Mouse (Mus musculus) lung, postnatal 25 days (tissue): ENCODE results near the gene Vps11.
"Not testable (repeated sequence)": the region's sequence is repeated elsewhere in the genome, so short reads cannot be mapped to it uniquely, and the experiment has no call there.

Source experiments
- DNase-seq: peaks from one replicate; pipeline ENCODE4 v3.0.0; 2022; ENCODE audit warnings: low spot score

Gene Vps11

DNA sequence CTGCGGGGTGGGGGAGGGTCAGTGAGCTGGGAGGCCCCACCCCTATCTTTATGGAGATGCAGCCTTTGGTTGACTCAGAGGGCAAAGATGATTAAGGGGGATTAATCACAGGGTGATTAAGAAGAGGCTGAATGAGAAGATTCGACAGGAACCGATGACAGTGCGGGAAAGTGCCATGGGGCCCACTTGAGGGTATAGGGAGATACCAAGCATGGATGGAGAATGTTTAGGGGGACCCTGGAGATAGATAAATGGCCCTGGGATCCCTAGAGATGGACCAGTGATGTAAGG, 47.3 kb downstream of the Vps11 start:
- no peak for DNase-seq

DNA sequence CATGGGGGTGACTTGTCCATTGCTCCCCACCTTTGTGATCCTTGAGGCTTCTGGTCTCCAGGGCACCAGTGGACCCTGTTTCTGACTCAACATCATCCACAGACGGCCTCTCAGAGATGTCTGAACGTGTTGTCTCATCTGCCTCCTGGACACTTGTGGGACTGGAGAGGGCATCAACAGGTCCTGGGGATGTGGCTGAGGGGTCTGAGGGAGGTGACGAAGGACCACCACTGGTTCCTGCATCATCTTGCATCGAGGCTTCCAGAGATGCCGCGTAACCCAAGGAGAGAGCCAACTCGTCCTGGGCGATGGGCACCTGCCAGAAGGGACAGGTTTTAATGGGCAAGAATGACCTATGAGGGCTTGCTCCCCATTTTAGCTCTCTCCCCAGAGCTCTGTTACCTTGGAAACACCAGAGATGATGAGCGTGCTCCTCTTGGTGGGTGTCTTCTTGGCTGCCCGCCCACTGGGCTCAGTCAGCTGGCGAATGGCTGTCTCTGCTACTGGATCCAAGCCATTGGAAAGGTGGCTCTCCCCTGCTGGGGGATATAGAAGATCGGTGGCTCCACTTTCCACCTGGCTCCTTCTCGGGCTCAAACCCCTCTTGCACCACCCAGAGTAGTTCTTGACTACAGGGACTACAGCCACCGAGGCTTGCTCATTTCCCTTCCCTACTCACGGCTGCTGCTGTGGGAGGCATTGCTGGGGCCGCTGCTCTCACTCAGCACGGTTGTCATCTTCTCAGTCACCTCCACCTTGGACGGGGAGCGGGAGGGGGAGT, 47.8 kb downstream of the Vps11 start:
- no peak for DNase-seq

DNA sequence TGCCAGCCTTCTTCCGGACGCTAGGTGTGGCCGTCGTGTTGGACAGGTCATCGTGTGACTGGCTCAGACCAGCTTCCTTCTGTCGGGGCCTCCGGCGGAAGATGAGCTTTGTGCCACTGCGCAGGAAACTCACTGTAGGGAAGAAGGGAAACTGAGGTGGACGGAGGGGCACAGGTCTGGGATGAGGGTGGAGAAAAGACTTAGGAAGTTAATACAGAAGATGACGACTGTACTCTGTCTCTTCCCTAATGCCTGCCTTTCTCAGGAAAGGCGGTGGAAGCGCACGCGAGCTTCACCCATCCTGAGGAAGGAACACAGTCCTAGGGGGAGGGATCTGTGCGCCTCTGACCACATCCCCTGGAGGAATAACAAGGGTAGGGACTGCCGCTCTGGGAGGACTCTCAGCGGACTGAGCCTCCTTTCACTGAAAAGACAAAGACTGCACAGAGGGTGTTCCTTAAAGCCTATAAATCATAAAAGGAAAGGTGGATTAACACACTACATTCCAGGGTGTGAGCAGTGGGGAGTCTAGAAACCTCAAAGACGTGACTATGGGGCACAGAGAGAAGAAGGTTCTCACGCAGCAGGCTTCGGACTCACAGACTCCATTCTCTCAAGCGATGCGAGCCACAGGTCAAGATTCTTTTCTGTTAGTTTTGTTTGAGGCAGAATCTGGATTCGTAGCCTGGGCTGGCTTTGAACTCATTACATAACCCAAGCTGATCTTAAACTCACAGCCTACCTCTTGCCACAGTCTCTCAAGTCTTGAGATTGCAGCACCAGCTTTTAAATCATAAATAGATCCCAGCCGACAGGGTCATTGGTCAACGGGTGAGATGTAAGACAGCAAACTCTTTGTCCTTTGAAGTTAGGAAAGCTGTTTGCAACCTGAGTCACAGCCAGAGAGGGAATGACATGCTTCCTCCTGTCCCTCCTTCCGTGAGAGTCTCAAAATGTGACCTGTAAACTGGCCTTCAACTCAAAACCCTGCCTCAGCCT, 50.0 kb downstream of the Vps11 start:
- DNase-seq = peak; percentile 60

DNA sequence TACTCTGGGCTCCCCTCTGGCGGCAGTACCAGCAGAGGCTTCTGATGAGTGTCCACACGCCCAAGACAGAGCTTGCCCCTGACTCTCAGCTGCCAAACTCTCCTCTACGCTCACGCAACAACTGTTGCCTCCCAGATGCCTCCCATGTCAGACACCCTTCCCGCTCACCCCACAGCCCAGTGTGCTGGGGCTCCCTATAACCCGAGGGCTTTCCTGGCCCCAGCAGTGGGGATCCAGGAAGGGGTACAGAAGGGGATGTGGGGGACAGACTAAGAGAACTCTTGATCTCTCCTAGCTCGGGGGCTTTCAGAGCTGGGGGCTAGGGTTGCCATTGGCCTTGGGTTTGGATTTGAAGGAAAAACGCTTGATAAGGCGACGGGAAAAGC, 50.7 kb downstream of the Vps11 start:
- no peak for DNase-seq

DNA sequence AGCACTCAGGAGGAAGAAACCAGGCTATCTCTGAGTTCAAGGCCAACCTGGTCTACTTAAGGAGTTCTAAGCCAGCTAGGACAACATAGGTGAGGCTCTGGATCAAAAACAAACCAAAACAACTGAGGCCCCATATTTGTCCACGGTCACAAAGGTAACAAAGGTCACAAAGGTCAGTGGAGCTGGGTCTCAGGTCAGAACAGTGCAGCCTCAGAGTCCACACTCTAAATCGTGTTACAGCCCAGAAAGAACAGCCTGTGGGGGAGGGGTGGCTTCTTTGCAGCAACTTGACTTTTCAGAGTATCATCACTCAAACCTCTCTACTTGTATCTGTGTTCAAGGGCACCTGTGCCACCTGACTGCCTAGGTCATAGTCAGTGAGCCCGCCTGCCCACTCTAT, 51.7 kb downstream of the Vps11 start:
- no peak for DNase-seq

DNA sequence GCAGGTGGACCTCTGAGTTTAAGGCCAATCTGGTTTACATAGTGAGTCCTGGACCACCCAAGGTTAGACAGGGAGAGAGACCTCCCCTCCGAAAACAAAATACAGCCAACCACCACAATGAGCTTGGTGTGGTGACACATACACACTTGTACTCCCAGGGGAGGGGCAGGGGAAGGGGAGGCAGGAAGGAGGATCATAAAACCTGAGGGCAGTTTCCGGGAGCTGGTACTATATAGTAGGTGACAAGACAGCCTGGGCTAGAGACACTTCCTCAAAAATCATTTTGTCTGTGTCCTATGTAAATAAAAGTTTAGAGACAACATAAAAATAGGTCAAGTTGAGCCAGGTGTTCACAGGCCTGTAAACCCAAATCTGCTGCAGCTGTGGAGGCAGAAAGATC, 54.2 kb downstream of the Vps11 start:
- no peak for DNase-seq

DNA sequence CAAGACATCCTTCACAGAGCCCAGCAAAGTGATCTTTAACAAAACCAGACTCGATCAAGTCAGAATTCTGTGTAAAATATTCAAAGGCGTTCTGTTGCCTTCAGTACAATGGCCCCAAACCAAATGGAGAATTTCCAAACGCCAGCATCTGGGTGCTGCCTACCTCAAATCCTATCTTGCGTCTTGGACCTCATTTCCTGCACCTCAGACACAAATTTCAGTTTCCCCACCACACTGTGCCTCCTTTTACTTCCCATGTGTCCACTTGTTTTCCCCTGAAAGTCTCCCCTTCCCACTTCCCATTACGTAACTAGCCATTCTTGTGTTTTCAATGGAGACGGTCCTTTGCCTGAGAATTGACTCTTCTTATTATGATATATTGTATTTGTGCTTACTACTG, 54.9 kb downstream of the Vps11 start:
- no peak for DNase-seq

DNA sequence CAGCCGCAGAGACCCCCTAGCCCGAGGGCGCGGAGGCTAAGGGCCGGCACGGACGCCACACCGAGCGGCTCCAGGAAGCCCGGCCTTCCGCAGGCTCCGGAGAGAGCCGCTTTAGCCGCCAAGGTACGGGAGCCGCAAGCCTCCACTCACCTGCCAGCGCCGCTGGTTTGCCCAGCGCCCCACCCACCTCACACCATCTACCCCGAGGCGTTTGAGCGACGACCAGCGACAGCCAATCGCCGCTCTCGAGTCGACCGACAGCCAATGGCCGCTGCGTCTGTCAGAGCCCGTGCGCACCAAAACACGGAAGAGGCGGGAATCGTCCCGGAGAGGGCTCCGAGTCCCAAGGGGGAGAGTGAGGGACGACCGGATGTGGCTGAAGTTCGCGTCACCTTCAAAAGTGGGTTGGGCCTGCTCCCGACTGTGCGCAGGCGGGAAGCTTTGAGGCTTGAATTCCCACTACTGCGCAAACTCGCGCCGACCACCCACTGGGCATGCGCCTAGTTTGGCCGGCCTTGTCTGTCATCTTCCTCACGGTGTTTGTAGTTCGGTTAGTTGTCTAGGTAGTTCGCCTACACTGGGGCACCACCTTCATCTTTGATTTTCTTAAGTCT, 55.9 kb downstream of the Vps11 start, which contains the start of gene Hinfp:
Gene Hinfp, minus strand, starts transcription at position 206 of the 614 bp plus-strand sequence.
- peak; percentile 100 for DNase-seq

DNA sequence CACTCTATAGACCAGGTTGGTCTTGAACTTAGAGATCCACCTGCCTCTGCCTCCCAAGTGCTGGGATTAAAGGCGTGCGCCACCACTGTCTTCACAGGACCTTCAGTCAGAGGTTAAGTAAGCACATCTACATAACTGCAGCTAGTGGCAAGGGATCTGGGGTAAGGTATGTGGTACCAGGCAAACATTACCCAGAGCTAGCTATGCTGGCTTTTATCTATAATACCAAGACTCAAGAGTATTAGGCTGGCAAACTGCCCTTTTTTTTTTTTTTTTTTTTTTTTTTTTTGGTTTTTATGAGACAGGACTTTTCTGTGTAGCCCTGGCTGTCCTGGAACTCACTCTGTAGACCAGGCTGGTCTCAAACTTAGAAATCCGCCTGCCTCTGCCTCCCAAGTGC, 61.5 kb downstream of the Vps11 start:
- DNase-seq = not testable (repeated sequence)
